Mouse (Mus musculus): ENCODE results near the gene Ifih1. TPM values are rescaled to one million over a fixed set of nuclear protein-coding genes. Genes with fewer than 3 reads are reported as not detected.
A peak's percentile ranks its signal among the peaks of the same experiment; 100 is the strongest.

The Ifih1 gene
- polyA plus RNA-seq, 1 experiment from 2014 or later = 2.7 TPM

- Histone ChIP-seq H3K9me3 (replicated peaks) (no peaks in the 10 kb centered on the region), H3K27ac (no peak overlapping the region), H3K4me3 (replicated peaks) (no peak overlapping the region), H3K27me3 (no peaks in the 10 kb centered on the region), H3K4me1 (no peaks in the 10 kb centered on the region), H3K4me2 (no peak overlapping the region), H3K9ac (no peak overlapping the region), H3K36me3 (no peaks in the 10 kb centered on the region)
- no peak for ATAC-seq (replicated peaks; ENCODE audit: low FRiP score)
- 46% methylated on average over 6 of the region's 6 CpGs for WGBS
Measured at GRCm38 (mm10) chr2:62660565-62660964, 14.5 kb upstream of the Ifih1 start.

GRCm38 (mm10) chr2:62656072-62656471 lies 10.0 kb upstream of the Ifih1 start:
- H3K27me3 ChIP-seq = no peaks in the 10 kb centered on the region
- no peak overlapping the region for H3K4me2 ChIP-seq
- no peak overlapping the region for H3K27ac ChIP-seq
- ATAC-seq (replicated peaks; ENCODE audit: low FRiP score) = no peak
- H3K36me3 ChIP-seq = no peaks in the 10 kb centered on the region
- no peak overlapping the region for H3K4me3 ChIP-seq (replicated peaks)
- H3K9ac ChIP-seq = no peak overlapping the region
- 79% methylated on average over 1 of the region's 1 CpGs for WGBS
- H3K9me3 ChIP-seq (replicated peaks) = no peaks in the 10 kb centered on the region
- no peaks in the 10 kb centered on the region for H3K4me1 ChIP-seq

GRCm38 (mm10) chr2:62654519-62655338 lies 8.7 kb upstream of the Ifih1 start:
- H3K4me3 ChIP-seq (replicated peaks) = no peak overlapping the region
- H3K9me3 ChIP-seq (replicated peaks) = no peaks in the 10 kb centered on the region
- no peaks in the 10 kb centered on the region for H3K36me3 ChIP-seq
- peak; percentile 33; the same call in 1 of the 2 replicates for ATAC-seq (replicated peaks; ENCODE audit: low FRiP score)
- H3K27ac ChIP-seq = no peak overlapping the region
- no peak overlapping the region for H3K4me2 ChIP-seq
- no peak overlapping the region for H3K9ac ChIP-seq
- H3K27me3 ChIP-seq = no peaks in the 10 kb centered on the region
- WGBS = 51% methylated on average over 7 of the region's 7 CpGs
- H3K4me1 ChIP-seq = no peaks in the 10 kb centered on the region

- H3K27me3 ChIP-seq = no peaks in the 10 kb centered on the region
- no peak overlapping the region for H3K4me2 ChIP-seq
- no peak overlapping the region for H3K4me3 ChIP-seq (replicated peaks)
- H3K9me3 ChIP-seq (replicated peaks) = no peaks in the 10 kb centered on the region
- no peaks in the 10 kb centered on the region for H3K4me1 ChIP-seq
- no peaks in the 10 kb centered on the region for H3K36me3 ChIP-seq
- no peak for ATAC-seq (replicated peaks; ENCODE audit: low FRiP score)
- no peak overlapping the region for H3K9ac ChIP-seq
- 80% methylated on average over 4 of the region's 4 CpGs for WGBS
- no peak overlapping the region for H3K27ac ChIP-seq
Measured at GRCm38 (mm10) chr2:62652466-62652865, 6.4 kb upstream of the Ifih1 start.

GRCm38 (mm10) chr2:62651890-62652289 lies 5.8 kb upstream of the Ifih1 start:
- Histone ChIP-seq H3K27me3 (no peaks in the 10 kb centered on the region), H3K36me3 (no peaks in the 10 kb centered on the region), H3K9me3 (replicated peaks) (no peaks in the 10 kb centered on the region), H3K4me2 (no peak overlapping the region), H3K4me1 (no peaks in the 10 kb centered on the region), H3K4me3 (replicated peaks) (no peak overlapping the region), H3K9ac (no peak overlapping the region), H3K27ac (no peak overlapping the region)
- ATAC-seq (replicated peaks; ENCODE audit: low FRiP score) = no peak
- WGBS = 70% methylated on average over 4 of the region's 4 CpGs

- H3K9ac ChIP-seq = no peak overlapping the region
- H3K9me3 ChIP-seq (replicated peaks) = no peaks in the 10 kb centered on the region
- H3K4me1 ChIP-seq = peaks cover 13% of the 10 kb centered on the region
- peak overlapping the region; percentile 59 for H3K4me3 ChIP-seq (replicated peaks)
- H3K27me3 ChIP-seq = no peaks in the 10 kb centered on the region
- no peaks in the 10 kb centered on the region for H3K36me3 ChIP-seq
- ATAC-seq (replicated peaks; ENCODE audit: low FRiP score) = peak; percentile 57; the same call in 1 of the 2 replicates
- peak overlapping the region; percentile 67 for H3K4me2 ChIP-seq
- peak overlapping the region; percentile 81; the same call in 1 of the 2 replicates for H3K27ac ChIP-seq
- WGBS = 20% methylated on average over 6 of the region's 6 CpGs
Measured at GRCm38 (mm10) chr2:62646671-62647289, 725 bp upstream of the Ifih1 start.

GRCm38 (mm10) chr2:62645475-62645874 lies 580 bp downstream of the Ifih1 start:
- peaks cover 13% of the 10 kb centered on the region for H3K4me1 ChIP-seq
- H3K4me2 ChIP-seq = peak overlapping the region; percentile 67
- no peaks in the 10 kb centered on the region for H3K27me3 ChIP-seq
- H3K4me3 ChIP-seq (replicated peaks) = peak overlapping the region; percentile 59
- H3K9ac ChIP-seq = peak overlapping the region; percentile 41
- peak; percentile 52 for ATAC-seq (replicated peaks; ENCODE audit: low FRiP score)
- no peaks in the 10 kb centered on the region for H3K36me3 ChIP-seq
- no peaks in the 10 kb centered on the region for H3K9me3 ChIP-seq (replicated peaks)
- no peak overlapping the region for H3K27ac ChIP-seq
- WGBS = 36% methylated on average over 12 of the region's 12 CpGs

GRCm38 (mm10) chr2:62644891-62645290 lies 1.2 kb downstream of the Ifih1 start:
- no peak for ATAC-seq (replicated peaks; ENCODE audit: low FRiP score)
- Histone ChIP-seq H3K36me3 (no peaks in the 10 kb centered on the region), H3K9ac (no peak overlapping the region), H3K27ac (no peak overlapping the region), H3K4me2 (peak overlapping the region; percentile 67; the same call in 1 of the 2 replicates), H3K9me3 (replicated peaks) (no peaks in the 10 kb centered on the region), H3K4me3 (replicated peaks) (0 out of 2 replicates have a peak overlapping the region, but pooled peaks have one; percentile 59), H3K4me1 (peaks cover 13% of the 10 kb centered on the region), H3K27me3 (no peaks in the 10 kb centered on the region)
- WGBS = 92% methylated on average over 5 of the region's 5 CpGs

- Histone ChIP-seq H3K4me3 (replicated peaks) (peak overlapping the region; percentile 19; the same call in 1 of the 2 replicates), H3K4me1 (peaks cover 13% of the 10 kb centered on the region), H3K27ac (no peak overlapping the region), H3K4me2 (peak overlapping the region; percentile 36), H3K9ac (no peak overlapping the region), H3K9me3 (replicated peaks) (no peaks in the 10 kb centered on the region), H3K36me3 (no peaks in the 10 kb centered on the region), H3K27me3 (no peaks in the 10 kb centered on the region)
- no peak for ATAC-seq (replicated peaks; ENCODE audit: low FRiP score)
- WGBS = 43% methylated on average over 21 of the region's 21 CpGs
Measured at GRCm38 (mm10) chr2:62643405-62644305, 2.4 kb downstream of the Ifih1 start.

- H3K4me1 ChIP-seq = peaks cover 4% of the 10 kb centered on the region; the same call in 1 of the 2 replicates
- H3K36me3 ChIP-seq = no peaks in the 10 kb centered on the region
- H3K4me2 ChIP-seq = no peak overlapping the region
- 79% methylated on average over 2 of the region's 2 CpGs for WGBS
- H3K9ac ChIP-seq = no peak overlapping the region
- H3K27me3 ChIP-seq = no peaks in the 10 kb centered on the region
- no peaks in the 10 kb centered on the region for H3K9me3 ChIP-seq (replicated peaks)
- no peak for ATAC-seq (replicated peaks; ENCODE audit: low FRiP score)
- no peak overlapping the region for H3K27ac ChIP-seq
- H3K4me3 ChIP-seq (replicated peaks) = no peak overlapping the region
Measured at GRCm38 (mm10) chr2:62639869-62640268, 6.2 kb downstream of the Ifih1 start.

- Histone ChIP-seq H3K27ac (no peak overlapping the region), H3K4me3 (replicated peaks) (no peak overlapping the region), H3K9me3 (replicated peaks) (no peaks in the 10 kb centered on the region), H3K4me1 (no peaks in the 10 kb centered on the region), H3K36me3 (no peaks in the 10 kb centered on the region), H3K4me2 (no peak overlapping the region), H3K9ac (no peak overlapping the region), H3K27me3 (no peaks in the 10 kb centered on the region)
- ATAC-seq (replicated peaks; ENCODE audit: low FRiP score) = no peak
- 23% methylated on average over 6 of the region's 6 CpGs for WGBS
Measured at GRCm38 (mm10) chr2:62630446-62630845, 15.6 kb downstream of the Ifih1 start.
